Mouse (Mus musculus): ENCODE measurements around the gene Prss42.

Gene Prss42

GRCm38 (mm10) chr9:110797866-110798265, at the start of gene Prss42:
Gene Prss42 (plus strand): TSS chr9:110798166.
- DNase-seq (ENCODE audit: low read depth, low spot score): no peak

GRCm38 (mm10) chr9:110748451-110748850, 49.5 kb upstream of the Prss42 start:
- no peak for DNase-seq (ENCODE audit: low read depth, low spot score)

- no peak for DNase-seq (ENCODE audit: low read depth, low spot score)
Observed at GRCm38 (mm10) chr9:110750404-110751187, 47.4 kb upstream of the Prss42 start.

GRCm38 (mm10) chr9:110751412-110751811, 46.6 kb upstream of the Prss42 start:
- no peak for DNase-seq (ENCODE audit: low read depth, low spot score)

GRCm38 (mm10) chr9:110752917-110753435, 45.0 kb upstream of the Prss42 start:
- DNase-seq (ENCODE audit: low read depth, low spot score): no peak

GRCm38 (mm10) chr9:110753773-110754172, 44.2 kb upstream of the Prss42 start:
- DNase-seq (ENCODE audit: low read depth, low spot score): no peak

- DNase-seq (ENCODE audit: low read depth, low spot score): no peak
Observed at GRCm38 (mm10) chr9:110757816-110758215, 40.1 kb upstream of the Prss42 start.

- no peak for DNase-seq (ENCODE audit: low read depth, low spot score)
Observed at GRCm38 (mm10) chr9:110758605-110759004, 39.4 kb upstream of the Prss42 start.

- no peak for DNase-seq (ENCODE audit: low read depth, low spot score)
Observed at GRCm38 (mm10) chr9:110759265-110759664, 38.7 kb upstream of the Prss42 start.

GRCm38 (mm10) chr9:110760886-110761285, 37.1 kb upstream of the Prss42 start:
- no peak for DNase-seq (ENCODE audit: low read depth, low spot score)

- DNase-seq (ENCODE audit: low read depth, low spot score): no peak
Observed at GRCm38 (mm10) chr9:110762763-110763162, 35.2 kb upstream of the Prss42 start.

GRCm38 (mm10) chr9:110763405-110763804, 34.6 kb upstream of the Prss42 start:
- DNase-seq (ENCODE audit: low read depth, low spot score): no peak

GRCm38 (mm10) chr9:110772336-110772735, 25.6 kb upstream of the Prss42 start:
- DNase-seq (ENCODE audit: low read depth, low spot score): no peak

GRCm38 (mm10) chr9:110774403-110775268, 23.3 kb upstream of the Prss42 start:
- DNase-seq (ENCODE audit: low read depth, low spot score): no peak

GRCm38 (mm10) chr9:110775269-110776022, 22.5 kb upstream of the Prss42 start:
- no peak for DNase-seq (ENCODE audit: low read depth, low spot score)

- DNase-seq (ENCODE audit: low read depth, low spot score): no peak
Observed at GRCm38 (mm10) chr9:110778100-110778499, 19.9 kb upstream of the Prss42 start.

- DNase-seq (ENCODE audit: low read depth, low spot score): no peak
Observed at GRCm38 (mm10) chr9:110778559-110778958, 19.4 kb upstream of the Prss42 start.

GRCm38 (mm10) chr9:110779242-110779913, 18.6 kb upstream of the Prss42 start:
- peak; percentile 6 for DNase-seq (ENCODE audit: low read depth, low spot score)

- peak; percentile 89 for DNase-seq (ENCODE audit: low read depth, low spot score)
Observed at GRCm38 (mm10) chr9:110781256-110781721, 16.7 kb upstream of the Prss42 start.

GRCm38 (mm10) chr9:110781731-110782130, 16.2 kb upstream of the Prss42 start:
- peak; percentile 52 for DNase-seq (ENCODE audit: low read depth, low spot score)

GRCm38 (mm10) chr9:110783611-110784010, 14.4 kb upstream of the Prss42 start:
- no peak for DNase-seq (ENCODE audit: low read depth, low spot score)
